Mouse (Mus musculus) ES-Bruce4 (cell line): ENCODE measurements at regions not wholly inside any gene's neighbourhood (a gene's known extent, or its start where the extent isn't known, plus 50 kb on each side); places are given as distances from the start of the nearest gene placed in this dataset.

Experiments
- CTCF ChIP-seq: IDR thresholded peaks from one replicate; pipeline ENCODE4 v1.8.1; 2011; ENCODE audit warnings: low read depth, low read length
- EP300 ChIP-seq: IDR thresholded peaks from 2 replicates; pipeline ENCODE4 v1.6.1; 2011; ENCODE audit warnings: low read depth, low read length; ENCODE audit not compliant: insufficient read depth

DNA sequence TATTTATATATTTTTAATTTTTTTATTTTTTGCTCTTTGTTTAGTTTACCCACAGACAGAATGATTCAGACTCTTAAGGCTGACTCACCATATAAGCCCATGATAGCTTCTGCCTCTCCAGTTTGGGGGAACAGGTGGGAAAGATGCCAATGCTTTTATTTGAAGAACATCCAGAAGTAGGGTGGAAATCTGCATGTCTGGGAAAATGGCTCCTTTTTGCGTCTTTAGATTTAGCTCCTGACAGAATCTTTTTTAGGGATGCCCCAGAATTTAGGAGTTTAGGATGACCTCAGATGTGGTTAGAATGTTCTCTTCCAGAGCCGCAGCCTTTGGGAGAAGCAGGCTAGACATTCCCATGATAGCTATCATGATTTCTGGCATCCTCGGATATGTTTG lies 167.9 kb upstream of the Tgfbr2 start:
- no peak for TF ChIP-seq EP300
- no peak for TF ChIP-seq CTCF
